Mouse (Mus musculus) CH12.LX (cell line): ENCODE measurements at regions not wholly inside any gene's neighbourhood (a gene's known extent, or its start where the extent isn't known, plus 50 kb on each side); places are given as distances from the start of the nearest gene placed in this dataset.

Source experiments
- DNase-seq: peaks from one replicate; pipeline ENCODE4 v3.0.0-alpha.2; 2013; ENCODE audit errors: extremely low read depth
- H3K27ac ChIP-seq: 2 replicates; pipeline ENCODE4 v1.5.1; 2012; ENCODE audit warnings: low read depth, mild to moderate bottlenecking, control low read depth, moderate library complexity; ENCODE audit not compliant: insufficient read depth
- H3K27me3 ChIP-seq: replicated peaks from 2 replicates; pipeline ENCODE3; 2012; ENCODE audit warnings: inconsistent platforms
- H3K36me3 ChIP-seq, 2 experiments: replicated peaks in 1 of 2; 2 replicates each; pipeline versions ENCODE3 to v1.6.1; 2012; ENCODE audit warnings: inconsistent platforms in 1 of 2, low read length in 1 of 2, mild to moderate bottlenecking in 1 of 2, mixed read lengths in 1 of 2, moderate library complexity in 1 of 2; ENCODE audit not compliant: control insufficient read depth in 1 of 2, insufficient read depth in 1 of 2
- H3K4me1 ChIP-seq, 2 experiments: 2 replicates each; pipeline ENCODE4 v1.6.1; 2012; ENCODE audit warnings: inconsistent platforms in 1 of 2, moderate library complexity in 1 of 2; ENCODE audit not compliant: insufficient read depth in 2 of 2, control insufficient read depth in 1 of 2
- H3K4me2 ChIP-seq: 2 replicates; pipeline ENCODE4 v1.6.1; 2012; ENCODE audit warnings: low read depth, mild to moderate bottlenecking, control low read depth; ENCODE audit not compliant: poor library complexity, insufficient read depth, severe bottlenecking
- H3K4me3 ChIP-seq, 3 experiments: fragments of 150-350 bp in 1 of 3; sonication (generic) in 1 of 3; replicated peaks in 1 of 3; 2 replicates each; pipeline versions ENCODE3 to v1.5.1; 2011 to 2012; ENCODE audit warnings: low read depth in 2 of 3, low read length in 2 of 3, mild to moderate bottlenecking in 2 of 3, moderate library complexity in 2 of 3, control low read depth in 1 of 3, improper control_type of control experiment in 1 of 3, inconsistent platforms in 1 of 3, mixed read lengths in 1 of 3; ENCODE audit not compliant: poor library complexity in 1 of 3
- H3K79me2 ChIP-seq: replicated peaks from 2 replicates; pipeline ENCODE4 v1.6.1; 2012; ENCODE audit warnings: mild to moderate bottlenecking, moderate library complexity; ENCODE audit not compliant: control insufficient read depth, poor library complexity, insufficient read depth, severe bottlenecking; ENCODE audit errors: extremely low read depth
- H3K9ac ChIP-seq: 2 replicates; pipeline ENCODE4 v1.6.1; 2012; ENCODE audit warnings: low read depth, mild to moderate bottlenecking, control low read depth, moderate library complexity; ENCODE audit not compliant: insufficient read depth
- H3K9me3 ChIP-seq: replicated peaks from 2 replicates; pipeline ENCODE3; 2012; ENCODE audit warnings: low read length, inconsistent platforms, mixed read lengths
- BHLHE40 ChIP-seq: IDR thresholded peaks from 2 replicates; pipeline ENCODE4 v1.6.1; 2011; ENCODE audit warnings: mild to moderate bottlenecking, low read depth, low read length, improper control_type of control experiment
- CHD1 ChIP-seq: IDR thresholded peaks from 2 replicates; pipeline ENCODE4 v1.6.1; 2012; ENCODE audit warnings: low read depth, low read length, improper control_type of control experiment, inconsistent platforms
- CTCF ChIP-seq, 2 experiments: IDR thresholded peaks in 1 of 2; conservative IDR thresholded peaks in 1 of 2; 2 replicates each; pipeline ENCODE4 v1.5.1; 2011 to 2012; ENCODE audit warnings: low read depth in 2 of 2, low read length in 2 of 2, improper control_type of control experiment in 1 of 2, inconsistent platforms in 1 of 2, mild to moderate bottlenecking in 1 of 2, moderate library complexity in 1 of 2
- E2F4 ChIP-seq: IDR thresholded peaks from 2 replicates; pipeline ENCODE4 v1.6.1; 2011; ENCODE audit warnings: low read depth, low read length, improper control_type of control experiment; ENCODE audit not compliant: insufficient replicate concordance
- EP300 ChIP-seq: IDR thresholded peaks from 2 replicates; pipeline ENCODE4 v1.6.1; 2011; ENCODE audit warnings: low read length, improper control_type of control experiment
- ETS1 ChIP-seq: conservative IDR thresholded peaks from 2 replicates; pipeline ENCODE4 v1.6.1; 2012; ENCODE audit warnings: low read depth, mild to moderate bottlenecking, inconsistent platforms, low read length, improper control_type of control experiment, moderate library complexity
- HCFC1 ChIP-seq: IDR thresholded peaks from 2 replicates; pipeline ENCODE4 v1.6.1; 2012; ENCODE audit warnings: low read depth, mild to moderate bottlenecking, inconsistent platforms, low read length, improper control_type of control experiment
- JUN ChIP-seq: IDR thresholded peaks from 2 replicates; pipeline ENCODE4 v1.6.1; 2011; ENCODE audit warnings: low read depth, mild to moderate bottlenecking, low read length, improper control_type of control experiment, moderate library complexity; ENCODE audit not compliant: insufficient read depth
- JUND ChIP-seq: conservative IDR thresholded peaks from 2 replicates; pipeline ENCODE4 v1.6.1; 2011; ENCODE audit warnings: low read depth, low read length, improper control_type of control experiment
- MAFK ChIP-seq: IDR thresholded peaks from 2 replicates; pipeline ENCODE4 v1.6.1; 2011; ENCODE audit warnings: low read length, improper control_type of control experiment; ENCODE audit not compliant: insufficient replicate concordance
- MAX ChIP-seq: IDR thresholded peaks from 2 replicates; pipeline ENCODE4 v1.6.1; 2011; ENCODE audit warnings: low read length, improper control_type of control experiment
- MAZ ChIP-seq: IDR thresholded peaks from 2 replicates; pipeline ENCODE4 v1.6.1; 2012; ENCODE audit warnings: low read depth, mild to moderate bottlenecking, inconsistent platforms, low read length, improper control_type of control experiment, moderate library complexity
- MEF2A ChIP-seq: IDR thresholded peaks from 2 replicates; pipeline ENCODE4 v1.6.1; 2014; ENCODE audit warnings: low read depth, mild to moderate bottlenecking, inconsistent platforms, low read length, improper control_type of control experiment, borderline replicate concordance
- MXI1 ChIP-seq: IDR thresholded peaks from 2 replicates; pipeline ENCODE4 v1.6.1; 2011; ENCODE audit warnings: mild to moderate bottlenecking, low read depth, low read length, improper control_type of control experiment
- MYC ChIP-seq: IDR thresholded peaks from 2 replicates; pipeline ENCODE4 v1.6.1; 2011; ENCODE audit warnings: low read depth, mild to moderate bottlenecking, improper control_type of control experiment, low read length
- NELFE ChIP-seq: IDR thresholded peaks from 2 replicates; pipeline ENCODE4 v1.6.1; 2011; ENCODE audit warnings: low read depth, low read length, improper control_type of control experiment
- NRF1 ChIP-seq: IDR thresholded peaks from 2 replicates; pipeline ENCODE4 v1.6.1; 2014; ENCODE audit warnings: low read depth, mild to moderate bottlenecking, inconsistent platforms, low read length, improper control_type of control experiment, moderate library complexity
- PAX5 ChIP-seq: IDR thresholded peaks from 2 replicates; pipeline ENCODE4 v1.6.1; 2012; ENCODE audit warnings: low read length, inconsistent platforms, mixed read lengths
- POLR2AphosphoS2 ChIP-seq: IDR thresholded peaks from 2 replicates; pipeline ENCODE4 v1.6.1; 2011; ENCODE audit warnings: low read depth, low read length, improper control_type of control experiment
- RCOR1 ChIP-seq: conservative IDR thresholded peaks from 2 replicates; pipeline ENCODE4 v1.6.1; 2012; ENCODE audit warnings: low read depth, mild to moderate bottlenecking, inconsistent platforms, low read length, improper control_type of control experiment
- SIN3A ChIP-seq: IDR thresholded peaks from 2 replicates; pipeline ENCODE4 v1.6.1; 2012; ENCODE audit warnings: low read length, improper control_type of control experiment, inconsistent platforms
- TBP ChIP-seq: conservative IDR thresholded peaks from 2 replicates; pipeline ENCODE4 v1.6.1; 2011; ENCODE audit warnings: low read depth, low read length, improper control_type of control experiment
- TCF12 ChIP-seq: IDR thresholded peaks from 2 replicates; pipeline ENCODE4 v1.6.1; 2014; ENCODE audit warnings: low read depth, mild to moderate bottlenecking, inconsistent platforms, low read length, improper control_type of control experiment
- USF2 ChIP-seq: conservative IDR thresholded peaks from 2 replicates; pipeline ENCODE4 v1.6.1; 2011; ENCODE audit warnings: low read depth, low read length, improper control_type of control experiment
- ZC3H11A ChIP-seq: IDR thresholded peaks from 2 replicates; pipeline ENCODE4 v1.6.1; 2012; ENCODE audit warnings: low read depth, mild to moderate bottlenecking, inconsistent platforms, low read length, improper control_type of control experiment
- ZKSCAN1 ChIP-seq: IDR thresholded peaks from 2 replicates; pipeline ENCODE4 v1.6.1; 2012; ENCODE audit warnings: low read depth, inconsistent platforms, low read length, improper control_type of control experiment, borderline replicate concordance
- ZNF384 ChIP-seq: IDR thresholded peaks from 2 replicates; pipeline ENCODE4 v1.6.1; 2012; ENCODE audit warnings: low read depth, low read length, improper control_type of control experiment, inconsistent platforms
- dilution Hi-C: fragments of 300-500 bp; cut with MboI; formaldehyde crosslinking; loops from 2 replicates; pipeline ENCODE4 v1.14.3; 2020; ENCODE audit warnings: low sequenced_read_pairs; ENCODE audit not compliant: extremely low pct_unique_long_range_greater_than_20kb, extremely low pct_ligation_motif_present
- in situ Hi-C: fragments of 300-500 bp; cut with MboI; formaldehyde crosslinking; loops from 3 replicates; pipeline ENCODE4 v1.14.3; 2019; ENCODE audit warnings: low sequenced_read_pairs, low pct_ligation_motif_present, low pct_unique_long_range_greater_than_20kb, mixed read lengths

- no peak overlapping the region for H3K4me2 ChIP-seq
- TF ChIP-seq MAZ (no peak), ETS1 (no peak), BHLHE40 (no peak), E2F4 (no peak), PAX5 (no peak), RCOR1 (no peak), NRF1 (no peak), MAX (no peak), MEF2A (no peak), SIN3A (no peak), MXI1 (no peak), CHD1 (no peak), CTCF (conservative IDR thresholded peaks at IDR 0.05 in 1 of 2, IDR thresholded peaks at IDR 0.05 in 1 of 2; ENCODE audit: low read depth in 2 of 2, low read length in 2 of 2) (no peak), HCFC1 (no peak), ZC3H11A (no peak), NELFE (no peak), JUND (no peak), USF2 (no peak)
- no peaks in the 10 kb centered on the region for H3K36me3 ChIP-seq
- H3K27me3 ChIP-seq: no peaks in the 10 kb centered on the region
- no peaks in the 10 kb centered on the region for H3K79me2 ChIP-seq
- H3K9ac ChIP-seq: no peak overlapping the region
- no peaks in the 10 kb centered on the region for H3K9me3 ChIP-seq
- H3K4me3 ChIP-seq: no peak overlapping the region
- dilution Hi-C loops (no loop called here), in situ Hi-C loops (no loop called here)
- H3K27ac ChIP-seq: no peak overlapping the region
- DNase-seq: no peak
- peaks cover 12 to 30% of the 10 kb centered on the region in 2 experiments for H3K4me1 ChIP-seq
Measured at GRCm38 (mm10) chr9:27556315-27557225, 160.0 kb downstream of the Spata19 start.

GRCm38 (mm10) chr9:27557886-27558285 lies 161.3 kb downstream of the Spata19 start:
- no peaks in the 10 kb centered on the region for H3K9me3 ChIP-seq
- no peaks in the 10 kb centered on the region for H3K27me3 ChIP-seq
- in situ Hi-C loops: no loop called here
- dilution Hi-C loops: no loop called here
- no peak overlapping the region for H3K27ac ChIP-seq
- no peaks in the 10 kb centered on the region for H3K36me3 ChIP-seq
- no peak for DNase-seq
- no peaks in the 10 kb centered on the region for H3K79me2 ChIP-seq
- H3K4me1 ChIP-seq: peaks cover 12 to 25% of the 10 kb centered on the region in 2 experiments
- H3K9ac ChIP-seq: no peak overlapping the region
- TF ChIP-seq ZC3H11A (no peak), HCFC1 (no peak), EP300 (no peak), TCF12 (no peak), ZKSCAN1 (no peak), NRF1 (no peak), RCOR1 (no peak), MAZ (no peak), MYC (no peak), MAFK (no peak), TBP (no peak), JUN (no peak), ZNF384 (no peak), POLR2AphosphoS2 (no peak)
- no peak overlapping the region for H3K4me2 ChIP-seq
- no peak overlapping the region for H3K4me3 ChIP-seq
